Mouse (Mus musculus): ENCODE data around the gene Tmed2.

DNA sequence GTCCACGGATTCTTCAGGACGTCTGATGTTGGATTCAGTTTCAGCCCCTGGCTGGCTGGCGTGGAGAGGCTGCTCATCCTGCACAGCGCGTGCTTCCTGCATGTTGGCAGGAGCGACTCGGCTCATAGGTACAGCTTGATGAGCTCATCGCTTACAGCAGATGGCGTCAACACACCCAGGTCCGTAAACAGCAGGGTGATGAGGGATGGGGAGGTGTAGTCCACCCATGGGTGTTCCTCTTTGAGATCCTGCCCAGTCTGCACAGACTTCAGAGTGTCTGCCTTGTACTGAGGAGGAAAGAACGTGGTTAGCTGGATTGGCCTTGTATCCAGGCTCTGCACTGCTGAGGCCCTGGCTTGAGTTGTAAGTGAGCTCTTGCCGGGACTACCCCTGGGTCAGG, 30.6 kb downstream of the Tmed2 start:
- TF ChIP-seq CTCF (IDR thresholded peaks at IDR 0.05; ENCODE audit: low read depth, low read length), result no peak
- TF ChIP-seq POLR2A (IDR thresholded peaks at IDR 0.05; ENCODE audit: extremely low read depth, insufficient read depth, low read length), result no peak

Data from liver, adult 2 months (tissue).